Mouse (Mus musculus): Measurements from ENCODE around the gene Clip4. TPM values are rescaled to one million over a fixed set of nuclear protein-coding genes. Genes with fewer than 3 reads are reported as not detected.

Clip4 gene
- polyA plus RNA-seq, 1 experiment from 2014 or later: not detected

GRCm38 (mm10) chr17:71823622-71824306 lies 55.5 kb downstream of the Clip4 start:
- Histone ChIP-seq H3K27ac (no peak overlapping the region), H3K4me3 (ENCODE audit: inconsistent target) (no peak overlapping the region), H3K36me3 (ENCODE audit: inconsistent target) (no peaks in the 10 kb centered on the region), H3K79me2 (ENCODE audit: inconsistent target) (no peaks in the 10 kb centered on the region)
- 94% methylated on average over 8 of the region's 8 CpGs for WGBS (ENCODE audit: missing documents)

- Histone ChIP-seq H3K79me2 (ENCODE audit: inconsistent target) (no peaks in the 10 kb centered on the region), H3K36me3 (ENCODE audit: inconsistent target) (no peaks in the 10 kb centered on the region), H3K27ac (no peak overlapping the region), H3K4me3 (ENCODE audit: inconsistent target) (no peak overlapping the region)
- 80% methylated on average over 3 of the region's 3 CpGs for WGBS (ENCODE audit: missing documents)
Observed at GRCm38 (mm10) chr17:71826603-71827002, 58.3 kb downstream of the Clip4 start.

GRCm38 (mm10) chr17:71827627-71828026 lies 59.4 kb downstream of the Clip4 start:
- Histone ChIP-seq H3K27ac (no peak overlapping the region), H3K79me2 (ENCODE audit: inconsistent target) (no peaks in the 10 kb centered on the region), H3K4me3 (ENCODE audit: inconsistent target) (no peak overlapping the region), H3K36me3 (ENCODE audit: inconsistent target) (no peaks in the 10 kb centered on the region)
- 92% methylated on average over 8 of the region's 8 CpGs for WGBS (ENCODE audit: missing documents)

- H3K36me3 ChIP-seq (ENCODE audit: inconsistent target): no peaks in the 10 kb centered on the region
- H3K79me2 ChIP-seq (ENCODE audit: inconsistent target): no peaks in the 10 kb centered on the region
- 75% methylated on average over 9 of the region's 12 CpGs for WGBS (ENCODE audit: missing documents)
- H3K27ac ChIP-seq: no peak overlapping the region
- H3K4me3 ChIP-seq (ENCODE audit: inconsistent target): no peak overlapping the region
Observed at GRCm38 (mm10) chr17:71828647-71829414, 60.6 kb downstream of the Clip4 start.

- H3K36me3 ChIP-seq (ENCODE audit: inconsistent target): no peaks in the 10 kb centered on the region
- 87% methylated on average over 3 of the region's 3 CpGs for WGBS (ENCODE audit: missing documents)
- H3K4me3 ChIP-seq (ENCODE audit: inconsistent target): no peak overlapping the region
- H3K27ac ChIP-seq: no peak overlapping the region
- H3K79me2 ChIP-seq (ENCODE audit: inconsistent target): no peaks in the 10 kb centered on the region
Observed at GRCm38 (mm10) chr17:71831960-71832359, 63.7 kb downstream of the Clip4 start.

- Histone ChIP-seq H3K36me3 (ENCODE audit: inconsistent target) (no peaks in the 10 kb centered on the region), H3K4me3 (ENCODE audit: inconsistent target) (no peak overlapping the region), H3K79me2 (ENCODE audit: inconsistent target) (no peaks in the 10 kb centered on the region), H3K27ac (no peak overlapping the region)
- WGBS (ENCODE audit: missing documents): 92% methylated on average over 3 of the region's 3 CpGs
Observed at GRCm38 (mm10) chr17:71862184-71862583, 93.9 kb downstream of the Clip4 start.

- Histone ChIP-seq H3K4me3 (ENCODE audit: inconsistent target) (no peak overlapping the region), H3K79me2 (ENCODE audit: inconsistent target) (no peaks in the 10 kb centered on the region), H3K36me3 (ENCODE audit: inconsistent target) (no peaks in the 10 kb centered on the region), H3K27ac (no peak overlapping the region)
- WGBS (ENCODE audit: missing documents): 82% methylated on average over 4 of the region's 4 CpGs
Observed at GRCm38 (mm10) chr17:71862895-71863294, 94.6 kb downstream of the Clip4 start.

- Histone ChIP-seq H3K36me3 (ENCODE audit: inconsistent target) (no peaks in the 10 kb centered on the region), H3K79me2 (ENCODE audit: inconsistent target) (no peaks in the 10 kb centered on the region), H3K27ac (no peak overlapping the region), H3K4me3 (ENCODE audit: inconsistent target) (no peak overlapping the region)
- 90% methylated on average over 8 of the region's 8 CpGs for WGBS (ENCODE audit: missing documents)
Observed at GRCm38 (mm10) chr17:71864039-71864438, 95.8 kb downstream of the Clip4 start.

- no peak overlapping the region for H3K27ac ChIP-seq
- no peak overlapping the region for H3K4me3 ChIP-seq (ENCODE audit: inconsistent target)
- no peaks in the 10 kb centered on the region for H3K36me3 ChIP-seq (ENCODE audit: inconsistent target)
- 49% methylated on average over 5 of the region's 5 CpGs for WGBS (ENCODE audit: missing documents)
- no peaks in the 10 kb centered on the region for H3K79me2 ChIP-seq (ENCODE audit: inconsistent target)
Observed at GRCm38 (mm10) chr17:71865437-71865836, 97.2 kb downstream of the Clip4 start.

GRCm38 (mm10) chr17:71867892-71868291 lies 99.6 kb downstream of the Clip4 start:
- Histone ChIP-seq H3K36me3 (ENCODE audit: inconsistent target) (no peaks in the 10 kb centered on the region), H3K4me3 (ENCODE audit: inconsistent target) (no peak overlapping the region), H3K79me2 (ENCODE audit: inconsistent target) (no peaks in the 10 kb centered on the region), H3K27ac (no peak overlapping the region)
- WGBS (ENCODE audit: missing documents): 0% methylated on average over 2 of the region's 2 CpGs

GRCm38 (mm10) chr17:71868828-71869227 lies 100.6 kb downstream of the Clip4 start:
- no peak overlapping the region for H3K27ac ChIP-seq
- H3K79me2 ChIP-seq (ENCODE audit: inconsistent target): no peaks in the 10 kb centered on the region
- WGBS (ENCODE audit: missing documents): 84% methylated on average over 12 of the region's 12 CpGs
- H3K36me3 ChIP-seq (ENCODE audit: inconsistent target): no peaks in the 10 kb centered on the region
- H3K4me3 ChIP-seq (ENCODE audit: inconsistent target): no peak overlapping the region

- Histone ChIP-seq H3K36me3 (ENCODE audit: inconsistent target) (no peaks in the 10 kb centered on the region), H3K79me2 (ENCODE audit: inconsistent target) (no peaks in the 10 kb centered on the region), H3K27ac (no peak overlapping the region), H3K4me3 (ENCODE audit: inconsistent target) (no peak overlapping the region)
- 9% methylated on average over 53 of the region's 60 CpGs for WGBS (ENCODE audit: missing documents)
Observed at GRCm38 (mm10) chr17:71869372-71870231, 101.3 kb downstream of the Clip4 start.

- Histone ChIP-seq H3K79me2 (ENCODE audit: inconsistent target) (no peaks in the 10 kb centered on the region), H3K4me3 (ENCODE audit: inconsistent target) (no peak overlapping the region), H3K27ac (no peak overlapping the region), H3K36me3 (ENCODE audit: inconsistent target) (no peaks in the 10 kb centered on the region)
- WGBS (ENCODE audit: missing documents): 81% methylated on average over 6 of the region's 8 CpGs
Observed at GRCm38 (mm10) chr17:71870232-71870621, 102.0 kb downstream of the Clip4 start.

- Histone ChIP-seq H3K4me3 (ENCODE audit: inconsistent target) (no peak overlapping the region), H3K36me3 (ENCODE audit: inconsistent target) (no peaks in the 10 kb centered on the region), H3K27ac (no peak overlapping the region), H3K79me2 (ENCODE audit: inconsistent target) (no peaks in the 10 kb centered on the region)
- WGBS (ENCODE audit: missing documents): no CpG with 5 or more reads among the region's 1 CpGs
Observed at GRCm38 (mm10) chr17:71870641-71871040, 102.4 kb downstream of the Clip4 start.

- Histone ChIP-seq H3K36me3 (ENCODE audit: inconsistent target) (no peaks in the 10 kb centered on the region), H3K4me3 (ENCODE audit: inconsistent target) (no peak overlapping the region), H3K27ac (no peak overlapping the region), H3K79me2 (ENCODE audit: inconsistent target) (no peaks in the 10 kb centered on the region)
- 90% methylated on average over 6 of the region's 7 CpGs for whole genome bisulfite sequencing (ENCODE audit: missing documents)
Observed at GRCm38 (mm10) chr17:71871981-71872380, 103.7 kb downstream of the Clip4 start.

All from macrophage (primary cell).